Mouse (Mus musculus): Measurements from ENCODE around the gene 6820408C15Rik.

DNA sequence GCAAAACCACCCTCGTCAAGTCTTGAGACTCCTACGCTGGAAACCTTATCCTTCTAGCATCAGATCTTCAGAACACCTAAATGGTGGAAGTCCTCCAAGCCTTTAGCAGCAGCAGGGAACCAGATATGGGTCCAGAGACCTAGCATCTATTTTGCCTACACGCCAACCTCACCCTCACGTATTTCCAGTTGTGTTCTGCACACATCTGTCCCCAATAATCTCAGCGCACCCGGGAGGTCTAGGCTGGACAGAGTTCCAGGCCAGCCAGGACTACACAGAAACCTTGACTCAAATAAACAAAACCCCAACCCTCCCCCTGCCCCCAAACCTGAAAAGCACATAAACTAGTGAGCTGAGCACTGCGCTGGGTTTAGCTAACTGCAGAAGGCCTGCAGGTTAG, 3.9 kb upstream of the 6820408C15Rik start:
- TF ChIP-seq CTCF (IDR thresholded peaks at IDR 0.05; ENCODE audit: borderline replicate concordance, control insufficient read depth, extremely low read depth, insufficient read depth, low read length, poor library complexity) (no peak), POLR2A (IDR thresholded peaks at IDR 0.05; ENCODE audit: control insufficient read depth, extremely low read depth, insufficient read depth, low read length, poor library complexity) (no peak)

All from thymus, adult 2 months (tissue).